In genomic region chr17:12371310-12371925, GRCm38 (mm10) we compare ENCODE assay signal across 8 mouse cellular contexts. TPM values are rescaled to one million over a fixed set of nuclear protein-coding genes. Genes with fewer than 3 reads are reported as not detected.
A peak's percentile ranks its signal among the peaks of the same experiment; 100 is the strongest.
DNase-seq lines count a peak whose midpoint lies in the region; ATAC-seq and TF ChIP-seq lines count a peak whose summit lies in the region.

No protein-coding gene starts in this region.

- intact Hi-C loops in left cerebral cortex, adult 2 months (cut with DNase I): no loop called here

- ATAC-seq in forebrain, embryonic 12.5 days (ENCODE audit: low FRiP score): no peak
- no peak for ATAC-seq in kidney, embryonic 16.5 days (ENCODE audit: low FRiP score, low TSS enrichment)

- H3K9me3 ChIP-seq in forebrain, embryonic 12.5 days: no peaks in the 10 kb centered on the region
- H3K9me3 ChIP-seq in kidney, embryonic 16.5 days (ENCODE audit: low read length): no peaks in the 10 kb centered on the region

- H3K4me3 ChIP-seq in left cerebral cortex, adult 2 months: no peak overlapping the region
- no peak overlapping the region for H3K4me3 ChIP-seq in forebrain, embryonic 12.5 days (replicated peaks)
- H3K4me3 ChIP-seq in kidney, embryonic 16.5 days (ENCODE audit: low read length): no peak overlapping the region; the same call in 1 of the 2 replicates

- no peak overlapping the region for H3K9ac ChIP-seq in forebrain, embryonic 12.5 days
- no peak overlapping the region for H3K9ac ChIP-seq in kidney, embryonic 16.5 days (replicated peaks; ENCODE audit: low read length)

- no peak overlapping the region for H3K27ac ChIP-seq in left cerebral cortex, adult 2 months
- H3K27ac ChIP-seq in forebrain, embryonic 12.5 days: no peak overlapping the region
- no peak overlapping the region for H3K27ac ChIP-seq in kidney, embryonic 16.5 days (ENCODE audit: low read length)

- H3K4me2 ChIP-seq in forebrain, embryonic 12.5 days: peak overlapping the region; percentile 24; the same call in 1 of the 2 replicates
- peak overlapping the region; percentile 45 for H3K4me2 ChIP-seq in kidney, embryonic 16.5 days (replicated peaks; ENCODE audit: low read depth, low read length)

- DNase-seq in left cerebral cortex, adult 2 months (ENCODE audit: extremely low spot score in 1 of 2, low spot score in 2 of 2): no peak
- no peak for DNase-seq in left cerebral cortex, adult 8-10 months (ENCODE audit: low spot score in 2 of 2)
- peak; percentile 37 for DNase-seq in brain, adult 2 months (ENCODE audit: low read depth, low spot score)
- DNase-seq in mesoderm, embryonic 11.5 days (ENCODE audit: low read depth, low spot score): peak; percentile 48
- DNase-seq in thymus, postnatal 36 days: peak; percentile 13 to 30
- no peak for DNase-seq in adrenal gland, adult (ENCODE audit: inconsistent age in 2 of 2, low spot score in 1 of 2)

- H3K27me3 ChIP-seq in forebrain, embryonic 12.5 days: no peaks in the 10 kb centered on the region
- H3K27me3 ChIP-seq in kidney, embryonic 16.5 days (ENCODE audit: insufficient read depth, low read length): no peaks in the 10 kb centered on the region

- no peaks in the 10 kb centered on the region for H3K36me3 ChIP-seq in forebrain, embryonic 12.5 days (replicated peaks)
- H3K36me3 ChIP-seq in kidney, embryonic 16.5 days (ENCODE audit: insufficient read depth, low read length): no peaks in the 10 kb centered on the region

- WGBS in forebrain, embryonic 12.5 days: 34% methylated on average over 10 of the region's 10 CpGs
- 37% methylated on average over 10 of the region's 10 CpGs for WGBS in kidney, embryonic 16.5 days

- peaks cover 5% of the 10 kb centered on the region for H3K4me1 ChIP-seq in forebrain, embryonic 12.5 days
- peaks cover 6% of the 10 kb centered on the region; the same call in 1 of the 2 replicates for H3K4me1 ChIP-seq in kidney, embryonic 16.5 days (ENCODE audit: insufficient read depth, low read length)

- TF ChIP-seq CTCF in left cerebral cortex, adult 2 months (IDR thresholded peaks at IDR 0.05): peak; percentile 59

RNA-seq across cellular contexts. Expression of gene Plg, which starts 7.0 kb away (rescaled TPM):
- under 1 TPM in 1 of 2 experiments, not detected in 1; 0.11 TPM for total RNA-seq in left cerebral cortex, adult 2 months (2021)
- total RNA-seq in left cerebral cortex, adult 8-10 months (2022): under 1 TPM in 3 of 4 experiments, not detected in 1; 0.13 to 0.53 (median 0.16) TPM
- 0.10 TPM in 1 of 2 replicates, not detected in the other for polyA plus RNA-seq in forebrain, embryonic 12.5 days (2016; fragmentation: Nextera tagmentation; extraction: Ambion mirVana)
- 0.75 and 1.0 TPM in 2 replicates for polyA plus RNA-seq in kidney, embryonic 16.5 days (2015; fragmentation: Nextera tagmentation; extraction: Ambion mirVana)

RNA-seq across cellular contexts. Expression of gene Map3k4, which starts 52.8 kb away (rescaled TPM):
- total RNA-seq in left cerebral cortex, adult 2 months (2021): 10 to 100 TPM; 50.0 to 50.2 TPM
- 10 to 100 TPM; 45.7 to 57.2 (median 49.1) TPM for total RNA-seq in left cerebral cortex, adult 8-10 months (2022)
- polyA plus RNA-seq in forebrain, embryonic 12.5 days (2016; fragmentation: Nextera tagmentation; extraction: Ambion mirVana): 52.6 and 54.1 TPM in 2 replicates
- polyA plus RNA-seq in kidney, embryonic 16.5 days (2015; fragmentation: Nextera tagmentation; extraction: Ambion mirVana): 36.0 and 38.8 TPM in 2 replicates

Comparison
In these comparisons a context has a peak if more than half of its experiments do, and no peak if none do; other contexts are left out.
1. DNase-seq: peak in brain, adult 2 months (single experiment), mesoderm, embryonic 11.5 days (single experiment) and thymus, postnatal 36 days (2 of 2); none in left cerebral cortex, adult 2 months (0 of 2), left cerebral cortex, adult 8-10 months (0 of 2) and adrenal gland, adult (0 of 2).